Mouse (Mus musculus): ENCODE data around the gene 2810021J22Rik. TPM values are rescaled to one million over a fixed set of nuclear protein-coding genes. Genes with fewer than 3 reads are reported as not detected.

2810021J22Rik gene
- total RNA-seq, 4 experiments from 2014 or later: 7.1 to 14.0 (median 12.1) TPM

DNA sequence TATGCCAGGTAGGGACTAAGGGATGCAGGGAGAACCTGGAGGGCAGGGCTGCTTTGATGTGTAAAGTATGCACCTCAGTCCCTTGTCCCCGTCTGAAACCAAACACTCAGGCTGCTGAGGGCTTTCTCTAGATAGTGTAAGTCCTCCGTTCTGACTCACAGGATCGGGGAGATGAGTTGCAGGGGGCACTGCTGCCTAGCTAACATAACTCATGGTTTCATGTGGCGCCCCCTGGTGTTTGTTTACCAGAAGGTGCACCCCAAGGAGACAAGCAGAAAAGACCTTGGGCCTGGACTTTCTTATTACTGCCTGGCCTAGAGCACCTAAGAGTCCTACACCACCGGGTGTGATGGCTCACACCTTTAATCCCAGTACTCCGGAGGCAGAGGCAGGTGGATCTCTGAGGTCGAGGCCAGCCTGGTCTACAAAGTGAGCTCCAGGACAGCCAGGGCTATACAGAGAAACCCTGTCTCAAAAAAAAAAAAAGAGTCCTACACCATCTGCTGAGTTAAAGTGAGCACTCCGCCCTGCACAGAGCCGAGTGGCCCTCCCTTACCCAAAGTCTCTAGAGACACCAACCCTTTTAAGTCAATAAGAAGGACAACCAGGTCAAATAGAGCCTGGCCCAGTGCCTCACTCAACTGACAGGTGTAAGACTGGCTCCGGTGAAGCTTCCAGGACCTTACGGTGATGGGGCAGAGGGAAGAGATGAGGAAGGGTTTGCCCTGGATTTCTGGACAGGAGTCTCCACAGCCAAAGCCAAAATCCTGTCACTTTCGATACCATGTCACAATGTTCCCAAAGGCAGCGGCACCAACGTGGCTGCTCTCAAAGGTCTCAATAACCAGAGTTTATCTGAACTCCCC, 50.1 kb downstream of the 2810021J22Rik start:
- DNase-seq (ENCODE audit: low spot score in 2 of 2): no peak

DNA sequence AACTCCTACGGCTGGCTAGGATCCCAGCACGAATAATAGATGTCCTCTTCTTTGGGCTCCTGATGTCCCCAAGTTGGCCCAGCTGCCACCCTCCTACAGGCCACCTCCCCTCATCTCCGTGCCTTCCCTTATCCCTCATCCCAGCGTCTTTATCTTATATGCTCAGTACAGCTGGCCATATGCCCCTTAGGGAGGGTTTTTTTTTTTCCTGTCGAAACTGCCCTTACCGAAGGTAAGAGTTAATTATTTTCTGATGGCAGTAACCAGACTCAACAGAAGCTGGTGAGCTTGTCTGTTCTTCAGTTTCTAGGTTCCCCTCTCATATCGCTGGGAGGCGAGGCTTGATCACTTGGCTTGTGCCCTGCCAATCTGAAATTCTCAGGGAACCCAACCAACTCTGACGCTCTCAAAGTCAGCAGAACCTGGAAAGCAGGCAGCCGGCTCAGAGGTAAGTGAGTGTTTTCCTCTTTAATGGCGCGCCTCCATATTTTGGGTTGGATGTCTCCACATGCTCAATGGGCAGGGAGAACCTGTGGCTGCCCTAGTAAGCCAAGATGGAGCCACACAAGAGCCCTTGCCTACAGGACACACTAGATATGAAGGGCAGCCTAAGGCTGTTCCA, 50.8 kb downstream of the 2810021J22Rik start, which contains the start of gene Btnl10:
Gene Btnl10 (plus strand): TSS at position 164 of the 622 bp plus-strand sequence.
- no peak for DNase-seq (ENCODE audit: low spot score in 2 of 2)

GRCm38 (mm10) chr11:58918759-58919158, 51.7 kb downstream of the 2810021J22Rik start:
- DNase-seq (ENCODE audit: low spot score in 2 of 2): no peak

GRCm38 (mm10) chr11:58922420-58922819, 55.4 kb downstream of the 2810021J22Rik start:
- no peak for DNase-seq (ENCODE audit: low spot score in 2 of 2)

DNA sequence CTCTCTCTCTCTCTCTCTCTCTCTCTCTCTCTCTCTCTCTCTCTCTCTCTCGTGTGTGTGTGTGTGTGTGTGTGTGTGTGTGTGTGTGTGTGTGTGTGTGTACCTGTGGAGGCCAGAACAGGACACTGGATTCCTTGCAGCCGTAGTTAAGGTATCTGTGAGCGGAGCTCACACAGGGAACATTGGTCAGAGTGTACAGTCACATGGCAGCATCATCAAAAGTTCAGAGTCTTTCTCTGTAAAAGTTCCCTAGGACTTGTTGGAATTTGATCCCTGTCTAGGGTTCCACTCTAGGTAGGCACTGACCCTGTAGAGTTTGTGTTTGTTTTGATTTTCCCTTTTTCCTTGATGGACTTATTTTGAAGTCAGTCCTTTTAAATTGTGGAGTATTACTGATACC, 59.6 kb downstream of the 2810021J22Rik start:
- DNase-seq (ENCODE audit: low spot score in 2 of 2): no peak

DNA sequence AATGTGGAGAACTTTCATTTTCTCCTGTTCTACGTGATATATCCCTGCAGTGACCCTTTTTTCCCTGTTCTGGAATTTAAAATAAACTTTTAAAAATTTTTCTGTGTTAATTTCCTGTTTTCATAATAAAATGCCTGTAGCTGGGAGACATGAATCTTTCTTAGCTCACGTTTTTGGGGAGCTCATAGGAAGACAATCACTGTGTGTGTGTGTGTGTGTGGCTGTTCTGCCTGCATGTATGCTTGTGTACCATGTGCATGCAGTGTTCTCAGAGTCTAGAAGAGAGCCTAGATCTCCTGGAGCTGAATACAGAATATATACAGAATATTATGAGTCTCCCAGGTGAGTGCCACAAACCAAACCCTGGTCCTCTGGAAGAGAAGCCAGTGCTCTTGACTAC, 60.0 kb downstream of the 2810021J22Rik start:
- DNase-seq (ENCODE audit: low spot score in 2 of 2): no peak

DNA sequence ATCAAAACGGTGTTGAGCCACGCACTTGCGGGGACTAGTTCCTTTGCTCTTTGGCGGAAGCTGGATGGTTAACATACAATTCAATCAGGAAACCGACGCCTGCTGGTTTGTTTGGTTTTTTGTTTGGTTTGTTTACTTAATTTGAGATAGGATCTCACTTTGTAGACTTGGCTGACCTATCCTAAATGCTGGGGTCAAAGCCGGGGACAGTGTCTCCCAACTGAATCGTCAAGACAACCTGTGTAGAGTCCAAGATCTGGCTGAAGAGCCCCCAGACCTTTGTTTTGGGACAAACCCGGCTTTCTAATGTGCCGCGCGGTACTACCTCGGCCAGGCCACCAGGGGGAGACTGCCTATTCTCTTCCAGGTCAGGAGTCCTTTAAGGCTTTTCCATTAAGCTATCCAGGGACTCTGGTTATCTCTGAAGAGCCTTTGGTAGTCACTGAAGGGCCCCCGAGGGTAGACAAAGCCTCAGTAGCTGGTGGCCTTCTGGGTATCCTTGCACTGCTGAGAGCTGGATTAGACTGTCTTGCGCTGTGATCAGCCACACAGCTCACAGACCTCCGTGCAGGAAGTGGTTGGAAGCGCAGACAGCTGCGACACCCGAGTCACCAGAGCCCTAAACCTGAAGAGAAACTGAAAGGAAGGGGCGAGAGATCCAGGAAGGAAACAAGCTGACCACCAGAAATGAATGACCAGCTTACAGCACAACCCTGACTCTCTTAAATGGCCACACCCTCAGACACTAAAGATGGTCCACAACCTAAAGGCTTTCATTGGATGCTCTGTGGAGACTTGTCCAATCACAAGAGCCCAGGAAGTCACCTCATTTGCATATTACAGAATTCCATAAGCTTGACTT, 61.0 kb downstream of the 2810021J22Rik start:
- DNase-seq (ENCODE audit: low spot score in 2 of 2): peak in 1 of 2 experiments; percentile 34

GRCm38 (mm10) chr11:58929055-58929454, 62.0 kb downstream of the 2810021J22Rik start:
- no peak for DNase-seq (ENCODE audit: low spot score in 2 of 2)

DNA sequence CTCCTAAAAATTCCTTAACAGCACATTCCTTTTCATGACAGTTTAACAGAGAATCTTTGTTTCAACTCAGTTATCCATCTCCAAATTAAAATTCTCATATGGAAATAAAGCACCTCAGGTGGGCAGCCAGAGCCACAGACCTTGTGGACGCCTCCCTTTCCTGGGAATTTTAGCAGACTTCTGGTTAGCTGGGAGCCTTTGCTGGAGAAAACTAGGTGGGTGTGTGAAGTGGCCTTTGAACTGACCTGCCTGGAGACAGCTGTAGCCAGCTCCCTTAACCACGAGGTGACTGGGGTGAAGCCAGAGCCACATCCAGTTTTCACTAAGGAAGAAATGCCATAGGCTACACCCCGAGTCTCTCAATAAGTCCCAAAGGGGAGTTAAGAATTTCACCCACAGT, 62.6 kb downstream of the 2810021J22Rik start:
- DNase-seq (ENCODE audit: low spot score in 2 of 2): no peak

DNA sequence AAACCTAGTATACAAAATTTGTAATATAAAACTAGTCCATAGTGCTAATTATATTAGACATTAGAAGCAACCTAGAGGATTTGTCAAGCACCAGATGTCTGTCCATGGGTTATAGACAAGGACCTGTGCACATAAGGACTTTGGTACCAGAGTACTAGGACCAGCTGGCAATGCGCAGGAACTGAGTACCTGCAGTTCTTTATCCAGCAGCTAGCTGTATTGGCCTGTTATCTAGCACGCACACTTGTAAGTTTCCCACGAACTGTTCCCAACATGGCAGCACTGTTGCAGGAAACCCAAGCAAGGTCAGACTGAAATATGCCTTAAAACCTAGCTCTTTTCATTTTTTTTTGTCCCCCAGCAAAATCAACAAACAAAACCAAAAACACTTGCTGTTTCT, 63.2 kb downstream of the 2810021J22Rik start:
- DNase-seq (ENCODE audit: low spot score in 2 of 2): no peak

DNA sequence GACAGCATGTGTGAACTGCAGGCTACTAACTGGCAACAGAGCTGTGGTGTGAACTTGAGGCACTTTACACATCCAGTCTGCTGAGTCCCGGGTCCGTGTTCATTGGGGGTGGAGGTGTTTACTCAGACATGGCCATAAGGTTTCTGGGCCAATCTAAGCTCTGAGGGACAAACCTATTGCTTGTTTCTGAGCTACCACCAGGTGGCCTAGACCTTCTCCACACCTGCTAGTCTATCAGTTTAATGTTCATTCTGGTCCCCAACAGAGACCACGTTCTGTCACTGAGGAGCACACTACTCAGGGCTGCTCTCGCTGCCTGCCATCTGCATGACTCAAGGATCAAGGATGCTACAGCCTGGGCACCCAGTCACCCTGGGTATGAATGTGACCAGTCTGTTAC, 64.6 kb downstream of the 2810021J22Rik start:
- DNase-seq (ENCODE audit: low spot score in 2 of 2): no peak

Other genes with a start within 250 kb of the 2810021J22Rik start
- not detected for gene Olfr323, start 236.7 kb upstream of the 2810021J22Rik start, total RNA-seq (2022)
- under 1 TPM in 2 of 4 experiments, not detected in 2; 0.14 to 0.19 TPM for gene Trim58, start 226.8 kb upstream of the 2810021J22Rik start, total RNA-seq (2022)
- gene Olfr322, start 208.4 kb upstream of the 2810021J22Rik start, total RNA-seq (2022): not detected
- gene Olfr320, start 186.1 kb upstream of the 2810021J22Rik start, total RNA-seq (2022): not detected
- gene Olfr319, start 168.1 kb upstream of the 2810021J22Rik start, total RNA-seq (2022): under 1 TPM in 1 of 4 experiments, not detected in 3; 0.43 TPM
- under 1 TPM in 2 of 4 experiments, not detected in 2; 0.09 to 0.16 TPM for gene Olfr318, start 143.2 kb upstream of the 2810021J22Rik start, total RNA-seq (2022)
- gene Olfr317, start 128.0 kb upstream of the 2810021J22Rik start, total RNA-seq (2022): under 1 TPM in 3 of 4 experiments, not detected in 1; 0.19 to 0.76 (median 0.43) TPM
- 1 to 10 TPM in 2 of 4 experiments, under 1 TPM in 2; 0.59 to 1.8 (median 1.2) TPM for gene Olfr316, start 114.5 kb upstream of the 2810021J22Rik start, total RNA-seq (2022)
- gene Olfr315, start 94.0 kb upstream of the 2810021J22Rik start, total RNA-seq (2022): not detected
- gene Olfr314, start 84.3 kb upstream of the 2810021J22Rik start, total RNA-seq (2022): not detected
- 1 to 10 TPM; 5.4 to 7.7 (median 6.4) TPM for gene Fam183b, start 65.3 kb upstream of the 2810021J22Rik start, total RNA-seq (2022)
- gene Olfr313, start 52.2 kb upstream of the 2810021J22Rik start, total RNA-seq (2022): not detected
- not detected for gene Olfr312, start 38.0 kb upstream of the 2810021J22Rik start, total RNA-seq (2022)
- gene Olfr311, start 28.0 kb upstream of the 2810021J22Rik start, total RNA-seq (2022): not detected
- 10 to 100 TPM; 15.8 to 24.2 (median 21.4) TPM for gene Gm12258, start 20.1 kb upstream of the 2810021J22Rik start, total RNA-seq (2022)
- 10 to 100 TPM in 2 of 4 experiments, 1 to 10 TPM in 2; 9.0 to 10.2 (median 9.8) TPM for gene Zfp39, start 37.0 kb downstream of the 2810021J22Rik start, total RNA-seq (2022)
- gene Btnl10, start 50.7 kb downstream of the 2810021J22Rik start, total RNA-seq (2022): under 1 TPM in 1 of 4 experiments, not detected in 3; 0.14 TPM
- 100 to 1,000 TPM; 426 to 450 (median 442) TPM for gene Rnf187, start 71.7 kb downstream of the 2810021J22Rik start, total RNA-seq (2022)
- 10 to 100 TPM; 71.4 to 92.2 (median 75.7) TPM for gene Hist3h2ba, start 81.7 kb downstream of the 2810021J22Rik start, total RNA-seq (2022)
- gene Hist3h2a, start 87.5 kb downstream of the 2810021J22Rik start, total RNA-seq (2022): 10 to 100 TPM; 48.9 to 64.2 (median 56.8) TPM
- gene Trim17, start 87.5 kb downstream of the 2810021J22Rik start, total RNA-seq (2022): 1 to 10 TPM; 2.8 to 6.3 (median 4.8) TPM
- gene Trim11, start 110.9 kb downstream of the 2810021J22Rik start, total RNA-seq (2022): 10 to 100 TPM; 28.4 to 32.5 (median 31.0) TPM